Mouse (Mus musculus) kidney, adult 2 months (tissue): ENCODE results near the gene Vim.

Source experiments
- CTCF ChIP-seq: fragments of 200-500 bp; conservative IDR thresholded peaks from 2 replicates; pipeline ENCODE4 v1.5.1; 2011; ENCODE audit warnings: low read depth, mild to moderate bottlenecking, control low read depth, low read length, moderate library complexity, mixed read lengths; ENCODE audit not compliant: insufficient read depth, insufficient read length
- POLR2A ChIP-seq: fragments of 200-500 bp; IDR thresholded peaks from one replicate; pipeline ENCODE4 v1.6.1; 2011; ENCODE audit warnings: low read depth, low read length, control low read depth

GRCm38 (mm10) chr2:13559303-13559702 is 14.4 kb upstream of the Vim start:
- TF ChIP-seq CTCF (no peak), POLR2A (no peak)
